In the genomic region with DNA sequence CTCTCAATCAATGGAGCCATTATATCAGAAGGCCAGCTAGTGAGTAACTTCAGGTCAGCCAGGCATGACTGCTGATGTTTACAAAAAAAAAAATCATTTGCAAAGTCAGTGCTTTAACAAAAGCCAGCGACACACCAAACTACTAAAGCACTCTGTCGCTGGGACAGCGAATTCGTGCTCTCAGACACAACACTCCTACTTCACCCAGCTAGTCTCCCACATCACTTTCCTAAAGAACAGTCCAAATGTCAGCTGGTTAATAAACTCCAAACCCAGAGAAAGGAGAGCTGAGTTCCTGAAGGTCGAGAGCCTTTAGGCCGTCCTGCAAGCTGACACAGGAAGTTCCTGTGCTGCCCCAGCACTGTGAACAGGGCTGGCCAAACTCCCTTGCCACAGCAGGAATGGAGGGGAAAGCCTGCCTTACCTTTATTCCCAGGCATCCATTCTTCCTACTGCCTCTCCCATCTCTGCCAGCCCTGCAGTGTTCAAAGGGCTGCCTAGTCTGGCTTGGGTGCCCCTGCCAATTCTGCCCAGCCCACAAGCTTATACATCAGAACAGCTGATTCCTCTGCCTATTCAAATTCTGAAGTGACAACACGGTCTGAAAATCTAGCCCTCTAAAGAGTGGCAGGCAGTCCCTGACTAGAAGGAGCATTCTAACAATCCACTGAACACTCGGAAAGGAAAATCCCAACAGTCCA, we compare ENCODE assay signal across 8 mouse cellular contexts. TPM values are rescaled to one million over a fixed set of nuclear protein-coding genes. Genes with fewer than 3 reads are reported as not detected.
DNase-seq lines count a peak whose midpoint lies in the region; ATAC-seq and TF ChIP-seq lines count a peak whose summit lies in the region.

No protein-coding gene starts in this region.

- H3K9ac ChIP-seq in heart, embryonic 14.5 days (ENCODE audit: low read length), result peak overlapping the region; percentile 92
- peak overlapping the region; percentile 94 for H3K9ac ChIP-seq in neural tube, embryonic 13.5 days

- H3K27me3 ChIP-seq in heart, embryonic 14.5 days (ENCODE audit: control insufficient read depth, insufficient read depth, low read length), result no peaks in the 10 kb centered on the region
- H3K27me3 ChIP-seq in neural tube, embryonic 13.5 days, result peaks cover 5% of the 10 kb centered on the region; the same call in 1 of the 2 replicates

- peak overlapping the region; percentile 98 for H3K27ac ChIP-seq in gastrocnemius, adult 2 months
- peak overlapping the region; percentile 23 to 79 for H3K27ac ChIP-seq in heart, embryonic 14.5 days (replicated peaks in 1 of 2; ENCODE audit: control insufficient read depth in 1 of 2, insufficient read depth in 1 of 2, low read depth in 2 of 2, low read length in 2 of 2)
- H3K27ac ChIP-seq in neural tube, embryonic 13.5 days (replicated peaks), result peak overlapping the region; percentile 62

- peak overlapping the region; percentile 78 for H3K4me3 ChIP-seq in gastrocnemius, adult 2 months
- peak overlapping the region; percentile 55 to 81 for H3K4me3 ChIP-seq in heart, embryonic 14.5 days (ENCODE audit: control insufficient read depth in 1 of 2, insufficient read depth in 1 of 2, low read depth in 1 of 2, low read length in 2 of 2)
- peak overlapping the region; percentile 88 for H3K4me3 ChIP-seq in neural tube, embryonic 13.5 days

- H3K9me3 ChIP-seq in heart, embryonic 14.5 days (ENCODE audit: control insufficient read depth, low read length), result no peaks in the 10 kb centered on the region
- no peaks in the 10 kb centered on the region for H3K9me3 ChIP-seq in neural tube, embryonic 13.5 days

- H3K4me1 ChIP-seq in heart, embryonic 14.5 days (ENCODE audit: control insufficient read depth in 2 of 2, insufficient read depth in 2 of 2, low read length in 2 of 2), result peaks cover 37 to 52% of the 10 kb centered on the region in 2 experiments
- peaks cover 66% of the 10 kb centered on the region for H3K4me1 ChIP-seq in neural tube, embryonic 13.5 days (replicated peaks)

- DNase-seq in gastrocnemius, adult 2 months, result no peak
- no peak for DNase-seq in gastrocnemius, postnatal 25 days
- DNase-seq in MN1 (ENCODE audit: low spot score), result peak; percentile 19
- DNase-seq in kidney, postnatal 25 days, result peak; percentile 60 to 86
- no peak for DNase-seq in left cerebral cortex, adult 11 months (ENCODE audit: low spot score)
- no peak for DNase-seq in urinary bladder, adult 2 months (ENCODE audit: low spot score)

- peaks cover 12% of the 10 kb centered on the region for H3K36me3 ChIP-seq in heart, embryonic 14.5 days (ENCODE audit: control insufficient read depth, insufficient read depth, low read length)
- no peaks in the 10 kb centered on the region for H3K36me3 ChIP-seq in neural tube, embryonic 13.5 days

- intact Hi-C loops in gastrocnemius, adult 2 months (cut with DNase I), result loop anchor here (10.0 kb wide), 1 partner anchor 121 kb away; no protein-coding TSS in a partner anchor

- no peak for ATAC-seq in heart, embryonic 14.5 days (ENCODE audit: insufficient number of reproducible peaks, insufficient read depth, low FRiP score, low read depth)
- no peak for ATAC-seq in neural tube, embryonic 13.5 days (ENCODE audit: low read depth)

- H3K4me2 ChIP-seq in heart, embryonic 14.5 days (ENCODE audit: low read length), result peak overlapping the region; percentile 80
- H3K4me2 ChIP-seq in neural tube, embryonic 13.5 days, result peak overlapping the region; percentile 85

- no peak for TF ChIP-seq CTCF in gastrocnemius, adult 2 months (IDR thresholded peaks at IDR 0.05)

- WGBS in heart, embryonic 14.5 days, result 3% methylated on average over 8 of the region's 8 CpGs
- WGBS in neural tube, embryonic 13.5 days, result 14% methylated on average over 8 of the region's 8 CpGs

RNA-seq across cellular contexts. Expression of a gene that starts 2.2 kb away (rescaled TPM):
- total RNA-seq in gastrocnemius, adult 2 months (2021), result 10 to 100 TPM in 1 of 2 experiments, 1 to 10 TPM in 1; 9.2 to 13.6 TPM
- total RNA-seq in gastrocnemius, postnatal 25 days (2021), result 10 to 100 TPM in 1 of 2 experiments, 1 to 10 TPM in 1; 9.1 to 11.0 TPM
- polyA plus RNA-seq in heart, embryonic 14.5 days (2014; fragmentation: Nextera tagmentation; extraction: Ambion mirVana), result 20.3 and 22.6 TPM in 2 replicates
- 19.2 and 19.4 TPM in 2 replicates for polyA plus RNA-seq in neural tube, embryonic 13.5 days (2015; fragmentation: Nextera tagmentation; extraction: Ambion mirVana)
- 33.5 and 34.8 TPM in 2 replicates for polyA plus RNA-seq in urinary bladder, adult 2 months (2012; rRNA removed)

RNA-seq across cellular contexts. Expression of a gene that starts 47.4 kb away (rescaled TPM):
- total RNA-seq in gastrocnemius, adult 2 months (2021), result 10 to 100 TPM; 45.0 to 51.6 TPM
- total RNA-seq in gastrocnemius, postnatal 25 days (2021), result 10 to 100 TPM; 49.4 to 49.6 TPM
- polyA plus RNA-seq in heart, embryonic 14.5 days (2014; fragmentation: Nextera tagmentation; extraction: Ambion mirVana), result 58.5 and 60.4 TPM in 2 replicates
- 1.0 and 2.7 TPM in 2 replicates for polyA plus RNA-seq in neural tube, embryonic 13.5 days (2015; fragmentation: Nextera tagmentation; extraction: Ambion mirVana)
- not detected in 2 replicates for polyA plus RNA-seq in urinary bladder, adult 2 months (2012; rRNA removed)

Comparison
In these comparisons a context has a peak if more than half of its experiments do, and no peak if none do; other contexts are left out.
1. DNase-seq: peak in MN1 (single experiment) and kidney, postnatal 25 days (2 of 2); none in gastrocnemius, adult 2 months (single experiment), gastrocnemius, postnatal 25 days (single experiment), left cerebral cortex, adult 11 months (single experiment) and urinary bladder, adult 2 months (single experiment).
2. RNA of a gene that starts 47.4 kb away (polyA plus RNA-seq): 58.5 to 60.4 TPM in heart, embryonic 14.5 days; 1.0 to 2.7 TPM in neural tube, embryonic 13.5 days and not detected in urinary bladder, adult 2 months; every median in the first group is over 10 times any median in the second.
3. Peak in every context shown above with its lines, with median percentiles within 50 percentile points of each other: H3K27ac ChIP-seq and H3K4me3 ChIP-seq.